Mouse (Mus musculus) brain, adult 2 months (tissue): ENCODE measurements at regions not wholly inside any gene's neighbourhood (a gene's known extent, or its start where the extent isn't known, plus 50 kb on each side); places are given as distances from the start of the nearest gene placed in this dataset.

Experiments
- DNase-seq: peaks from one replicate; pipeline ENCODE4 v3.0.0; 2011; ENCODE audit warnings: low read depth, low spot score

DNA sequence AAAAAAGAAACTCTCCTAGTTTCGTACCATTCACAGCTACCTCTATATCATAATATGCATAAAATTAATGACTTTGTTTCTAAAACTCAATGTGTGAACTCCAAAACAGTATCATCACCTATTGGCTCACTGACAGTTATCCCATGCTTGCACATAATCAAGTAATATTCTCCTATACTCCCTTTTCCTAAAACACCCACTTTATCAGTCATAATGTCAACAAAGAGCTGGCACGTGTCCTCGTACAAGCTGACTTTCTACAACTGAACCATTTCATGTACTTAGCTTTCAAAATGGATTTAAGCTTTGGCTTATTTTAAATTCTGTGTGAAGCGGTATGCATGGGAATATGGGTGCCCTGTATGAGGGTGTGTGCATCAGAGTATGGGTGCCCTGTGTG lies 58.0 kb upstream of the Golim4 start:
- DNase-seq = no peak

DNA sequence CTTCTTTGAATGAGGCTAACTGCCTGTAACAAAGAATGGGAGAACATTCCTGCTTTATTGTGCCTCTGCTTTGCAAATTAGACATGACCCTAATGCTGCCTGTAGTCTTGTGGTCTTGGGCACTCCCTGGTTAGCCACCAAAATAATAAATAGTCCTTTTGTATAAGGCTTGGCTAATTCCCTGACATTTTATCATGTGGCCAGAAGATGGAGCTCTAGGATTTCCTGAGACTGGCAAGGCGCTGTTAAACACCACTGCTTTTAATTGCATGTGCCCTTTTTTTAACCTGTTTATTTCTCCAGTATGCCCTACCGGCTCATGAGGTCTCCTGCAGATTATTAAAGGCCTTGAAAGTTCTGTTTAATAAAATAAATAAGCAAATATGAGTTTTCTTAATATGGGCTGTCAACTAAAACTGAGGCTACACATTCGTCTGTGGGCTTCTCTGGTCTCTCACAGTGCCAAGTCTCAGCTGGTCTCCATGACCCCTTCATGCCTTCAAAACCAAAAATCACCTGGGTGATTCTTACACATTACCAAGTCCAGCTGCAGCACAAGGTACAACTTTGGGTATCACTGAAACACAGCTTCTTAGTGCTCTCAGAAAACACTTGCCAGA lies 51.9 kb upstream of the Golim4 start:
- DNase-seq = peak; percentile 74
